Comparison of ENCODE assay signal across 8 mouse cellular contexts in genomic region chr10:128565788-128566531, GRCm38 (mm10). TPM values are rescaled to one million over a fixed set of nuclear protein-coding genes. Genes with fewer than 3 reads are reported as not detected.
DNase-seq lines count a peak whose midpoint lies in the region; ATAC-seq lines count a peak whose summit lies in the region.

TSS of gene Pa2g4 (minus strand) at chr10:128565987.

- H3K27me3 ChIP-seq in heart, embryonic 12.5 days (replicated peaks) = no peaks in the 10 kb centered on the region
- H3K27me3 ChIP-seq in liver, embryonic 12.5 days (replicated peaks) = peaks cover 13% of the 10 kb centered on the region
- H3K27me3 ChIP-seq in stomach, embryonic 15.5 days (replicated peaks) = no peaks in the 10 kb centered on the region

- WGBS in heart, embryonic 12.5 days = 0% methylated on average over 58 of the region's 58 CpGs
- under 1% methylated on average over 58 of the region's 58 CpGs for WGBS in liver, embryonic 12.5 days (ENCODE audit: insufficient replicate concordance)
- WGBS in stomach, embryonic 15.5 days = under 1% methylated on average over 58 of the region's 58 CpGs

- H3K9me3 ChIP-seq in heart, embryonic 12.5 days (replicated peaks) = no peaks in the 10 kb centered on the region
- no peaks in the 10 kb centered on the region for H3K9me3 ChIP-seq in liver, embryonic 12.5 days (replicated peaks)
- no peaks in the 10 kb centered on the region for H3K9me3 ChIP-seq in stomach, embryonic 15.5 days

- peak within 1 kb of the TSS; percentile 89 for H3K4me2 ChIP-seq in heart, embryonic 12.5 days
- peak within 1 kb of the TSS; percentile 96 for H3K4me2 ChIP-seq in liver, embryonic 12.5 days
- H3K4me2 ChIP-seq in stomach, embryonic 15.5 days = peak within 1 kb of the TSS; percentile 88

- peak; percentile 92 for ATAC-seq in erythroid progenitor cell, adult 5-6 weeks (replicated peaks; ENCODE audit: low FRiP score, poor library complexity, severe bottlenecking)
- ATAC-seq in heart, embryonic 12.5 days (ENCODE audit: insufficient number of reproducible peaks, low FRiP score) = peak; percentile 98
- peak; percentile 98 for ATAC-seq in liver, embryonic 12.5 days
- ATAC-seq in stomach, embryonic 15.5 days (ENCODE audit: insufficient read depth, low FRiP score, low read depth) = peak; percentile 97

- peak within 1 kb of the TSS; percentile 94 for H3K9ac ChIP-seq in heart, embryonic 12.5 days
- H3K9ac ChIP-seq in liver, embryonic 12.5 days = peak within 1 kb of the TSS; percentile 98
- peak within 1 kb of the TSS; percentile 96 for H3K9ac ChIP-seq in stomach, embryonic 15.5 days

- peaks cover 14% of the 10 kb centered on the region for H3K4me1 ChIP-seq in heart, embryonic 12.5 days (replicated peaks)
- H3K4me1 ChIP-seq in liver, embryonic 12.5 days = peaks cover 36% of the 10 kb centered on the region
- H3K4me1 ChIP-seq in stomach, embryonic 15.5 days = peaks cover 12% of the 10 kb centered on the region

- H3K27ac ChIP-seq in heart, embryonic 12.5 days (ENCODE audit: poor library complexity, severe bottlenecking) = peak within 1 kb of the TSS; percentile 86
- H3K27ac ChIP-seq in liver, embryonic 12.5 days = peak within 1 kb of the TSS; percentile 95
- H3K27ac ChIP-seq in stomach, embryonic 15.5 days = peak within 1 kb of the TSS; percentile 94

- peak; percentile 95 for DNase-seq in CD4-positive helper T cell, adult 2 months (ENCODE audit: low read depth, low spot score)
- peak; percentile 98 for DNase-seq in brain, embryonic 18.5 days (ENCODE audit: low read depth, low spot score)
- peak; percentile 99 for DNase-seq in kidney, postnatal 10 days
- DNase-seq in natural killer cell, adult 2 months (ENCODE audit: low spot score in 2 of 2) = peak; percentile 87 to 88

- H3K36me3 ChIP-seq in heart, embryonic 12.5 days = peaks cover 43% of the 10 kb centered on the region
- H3K36me3 ChIP-seq in liver, embryonic 12.5 days = peaks cover 35% of the 10 kb centered on the region
- peaks cover 12% of the 10 kb centered on the region for H3K36me3 ChIP-seq in stomach, embryonic 15.5 days

- H3K4me3 ChIP-seq in heart, embryonic 12.5 days = peak within 1 kb of the TSS; percentile 85
- peak within 1 kb of the TSS; percentile 95 for H3K4me3 ChIP-seq in liver, embryonic 12.5 days
- peak within 1 kb of the TSS; percentile 95 for H3K4me3 ChIP-seq in stomach, embryonic 15.5 days (replicated peaks)

RNA-seq across cellular contexts. Expression of gene Pa2g4, which starts in this region (rescaled TPM):
- 122 and 141 TPM in 2 replicates for total RNA-seq in erythroid progenitor cell, adult 5-6 weeks (2015; ENCODE audit: low replicate concordance)
- total RNA-seq in erythroid progenitor cell, adult 5-6 weeks (2017; ENCODE audit: low replicate concordance) = 87.7 and 97.9 TPM in 2 replicates
- 132 and 136 TPM in 2 replicates for polyA plus RNA-seq in heart, embryonic 12.5 days (2016; fragmentation: Nextera tagmentation; extraction: Ambion mirVana)
- 233 and 242 TPM in 2 replicates for polyA plus RNA-seq in liver, embryonic 12.5 days (2016; fragmentation: Nextera tagmentation; extraction: Ambion mirVana)
- polyA plus RNA-seq in stomach, embryonic 15.5 days (2015; fragmentation: Nextera tagmentation; extraction: Ambion mirVana) = 213 and 215 TPM in 2 replicates

Comparison
In these comparisons a context has a peak if more than half of its experiments do, and no peak if none do; other contexts are left out.
1. Peak in every context shown above with its lines: DNase-seq, ATAC-seq, H3K4me3 ChIP-seq and H3K27ac ChIP-seq.